Mouse (Mus musculus): ENCODE results near the gene Met.

- no peak for TF ChIP-seq POLR2A (IDR thresholded peaks at IDR 0.05; ENCODE audit: insufficient read depth, low read length)
- TF ChIP-seq EP300 (IDR thresholded peaks at IDR 0.05; ENCODE audit: insufficient read depth, low read depth, low read length), result no peak
Measured at GRCm38 (mm10) chr6:17508184-17508583, 44.6 kb downstream of the Met start.

All from ES-Bruce4 (cell line).